Mouse (Mus musculus) neural tube, embryonic 13.5 days (tissue): ENCODE measurements around the gene Nhsl1. TPM values are rescaled to one million over a fixed set of nuclear protein-coding genes. Genes with fewer than 3 reads are reported as not detected.
A peak's percentile ranks its signal among the peaks of the same experiment; 100 is the strongest.
"Not testable (repeated sequence)": the region's sequence is repeated elsewhere in the genome, so short reads cannot be mapped to it uniquely, and the experiment has no call there.

Source experiments
- ATAC-seq: fragments of 200-750 bp; cut with Nextera tagmentation; 2 replicates; pipeline ENCODE4 v1.8.0; 2017; ENCODE audit warnings: low read depth, mild to moderate bottlenecking, moderate TSS enrichment, moderate library complexity
- H3K27ac ChIP-seq: fragments of 300-500 bp; sonication (generic); replicated peaks from 2 replicates; pipeline ENCODE4 v1.5.1; 2015; ENCODE audit warnings: moderate library complexity, mild to moderate bottlenecking, inconsistent platforms
- H3K27me3 ChIP-seq: fragments of 300-500 bp; sonication (generic); 2 replicates; pipeline ENCODE4 v1.6.1; 2015; ENCODE audit warnings: mild to moderate bottlenecking, inconsistent platforms
- H3K36me3 ChIP-seq: fragments of 300-500 bp; sonication (generic); 2 replicates; pipeline ENCODE4 v1.6.1; 2015; ENCODE audit warnings: mild to moderate bottlenecking, inconsistent platforms
- H3K4me1 ChIP-seq: fragments of 300-500 bp; sonication (generic); replicated peaks from 2 replicates; pipeline ENCODE4 v1.6.1; 2015; ENCODE audit warnings: inconsistent platforms
- H3K4me2 ChIP-seq: fragments of 300-500 bp; sonication (generic); 2 replicates; pipeline ENCODE4 v1.6.1; 2015; ENCODE audit warnings: inconsistent platforms, mild to moderate bottlenecking, moderate library complexity
- H3K4me3 ChIP-seq: fragments of 300-500 bp; sonication (generic); 2 replicates; pipeline ENCODE4 v1.5.1; 2015; ENCODE audit warnings: mild to moderate bottlenecking, inconsistent platforms
- H3K9ac ChIP-seq: fragments of 300-500 bp; sonication (generic); 2 replicates; pipeline ENCODE4 v1.6.1; 2015; ENCODE audit warnings: moderate library complexity, mild to moderate bottlenecking, inconsistent platforms
- H3K9me3 ChIP-seq: fragments of 300-500 bp; sonication (generic); 2 replicates; pipeline ENCODE4 v1.6.1; 2016; ENCODE audit warnings: inconsistent platforms
- WGBS: fragments of 180-500 bp; shearing (Covaris S2); methylation state at CpG from one replicate; pipeline ENCODE4 v1.1.7; 2015; 5-methylcytosine and 5-hydroxymethylcytosine counted together
- polyA plus RNA-seq: library from polyadenylated mRNA; unstranded; fragments of >200 nt; fragmentation: Nextera tagmentation; extraction: Ambion mirVana; gene quantifications from 2 replicates; pipeline ENCODE4 v1.2.1, GENCODE M21; 2015

The Nhsl1 gene
- polyA plus RNA-seq, 1 experiment from 2014 or later = 18.4 TPM

GRCm38 (mm10) chr10:18429533-18429932 lies 110.7 kb downstream of the Nhsl1 start:
- Histone ChIP-seq H3K4me1 (peaks cover 20% of the 10 kb centered on the region), H3K9me3 (no peaks in the 10 kb centered on the region), H3K4me3 (no peak overlapping the region), H3K27me3 (no peaks in the 10 kb centered on the region), H3K4me2 (no peak overlapping the region), H3K36me3 (peaks cover 20% of the 10 kb centered on the region), H3K27ac (no peak overlapping the region; the same call in 1 of the 2 replicates), H3K9ac (no peak overlapping the region)
- no peak for ATAC-seq
- WGBS = 92% methylated on average over 3 of the region's 3 CpGs

DNA sequence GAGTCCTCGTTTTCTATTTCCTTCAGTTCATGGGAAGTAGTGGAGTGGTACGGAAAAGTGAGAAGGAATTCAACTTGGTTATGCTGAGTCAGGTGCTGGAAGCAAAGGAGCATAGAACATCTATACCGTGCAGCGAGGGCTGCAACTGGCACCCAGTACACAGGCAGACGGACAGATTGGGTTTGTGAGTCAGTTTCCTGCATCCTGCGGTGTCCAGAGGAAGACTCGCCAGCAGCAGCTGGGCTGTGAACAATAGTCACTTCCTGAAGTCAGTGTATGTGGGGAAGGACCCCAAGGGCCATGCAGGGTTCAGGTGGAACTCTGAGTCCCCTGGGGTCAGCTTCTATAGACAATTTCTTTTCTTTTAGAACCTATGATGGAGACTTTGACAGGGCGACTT lies 111.4 kb downstream of the Nhsl1 start:
- WGBS = 70% methylated on average over 8 of the region's 8 CpGs
- Histone ChIP-seq H3K9me3 (no peaks in the 10 kb centered on the region), H3K4me2 (no peak overlapping the region), H3K9ac (no peak overlapping the region), H3K27ac (no peak overlapping the region; the same call in 1 of the 2 replicates), H3K27me3 (no peaks in the 10 kb centered on the region), H3K36me3 (peaks cover 20% of the 10 kb centered on the region), H3K4me1 (peaks cover 22% of the 10 kb centered on the region), H3K4me3 (no peak overlapping the region)
- peak; percentile 24; the same call in 1 of the 2 replicates for ATAC-seq

DNA sequence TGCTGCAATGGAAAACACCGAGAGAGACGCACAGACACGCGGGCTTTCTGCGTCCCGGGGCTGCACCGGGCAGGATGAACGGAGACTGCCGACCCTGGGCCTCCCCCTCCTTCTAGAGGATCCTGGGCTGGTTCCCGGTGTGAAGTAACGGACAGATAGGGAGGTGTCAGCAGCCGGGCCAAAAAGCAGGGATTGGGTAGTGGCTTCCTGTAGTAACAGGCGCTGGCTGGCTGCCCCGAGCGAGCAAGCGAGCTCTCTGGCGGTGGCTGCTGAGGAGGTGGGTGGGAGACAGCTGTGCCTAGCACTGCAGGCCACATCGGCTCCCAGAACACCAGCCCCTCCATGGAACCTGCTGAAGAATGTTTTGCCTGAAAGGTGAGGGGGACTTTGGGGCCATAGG lies 112.2 kb downstream of the Nhsl1 start:
- 1% methylated on average over 18 of the region's 18 CpGs for WGBS

DNA sequence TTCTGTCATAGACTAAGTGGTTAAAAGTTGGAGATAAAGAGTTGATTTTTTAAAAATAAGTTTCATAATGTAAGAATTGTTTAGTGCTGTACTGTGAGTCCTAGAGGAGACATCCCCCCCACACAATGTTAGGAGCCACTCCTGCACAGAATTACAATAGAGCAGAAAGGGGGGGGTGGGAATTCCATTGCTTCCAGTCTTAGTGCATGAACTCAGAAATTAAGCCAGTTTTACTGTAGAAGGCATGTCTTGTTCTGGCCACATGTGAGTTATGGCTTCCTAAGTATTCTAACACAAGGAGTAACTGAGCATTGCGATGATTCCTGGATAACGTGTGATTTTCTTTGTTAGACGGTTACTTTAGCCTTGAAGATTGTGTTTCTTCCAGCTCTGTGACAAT lies 112.8 kb downstream of the Nhsl1 start:
- Histone ChIP-seq H3K36me3 (peaks cover 16% of the 10 kb centered on the region), H3K9me3 (no peaks in the 10 kb centered on the region), H3K4me2 (peak overlapping the region; percentile 55), H3K4me1 (peaks cover 34% of the 10 kb centered on the region), H3K4me3 (peak overlapping the region; percentile 38; the same call in 1 of the 2 replicates), H3K9ac (no peak overlapping the region), H3K27ac (no peak overlapping the region), H3K27me3 (no peaks in the 10 kb centered on the region)
- no peak for ATAC-seq
- WGBS = 61% methylated on average over 3 of the region's 3 CpGs

More for the DNA sequence above, 112.2 kb downstream of the Nhsl1 start:
- H3K27ac ChIP-seq = peak overlapping the region; percentile 64
- peak overlapping the region; percentile 38 for H3K4me3 ChIP-seq
- H3K4me1 ChIP-seq = peaks cover 28% of the 10 kb centered on the region
- ATAC-seq = peak; percentile 85
- H3K27me3 ChIP-seq = no peaks in the 10 kb centered on the region
- H3K9ac ChIP-seq = peak overlapping the region; percentile 64
- peaks cover 20% of the 10 kb centered on the region for H3K36me3 ChIP-seq
- no peaks in the 10 kb centered on the region for H3K9me3 ChIP-seq
- H3K4me2 ChIP-seq = peak overlapping the region; percentile 55

GRCm38 (mm10) chr10:18435454-18435853 lies 116.7 kb downstream of the Nhsl1 start:
- H3K4me3 ChIP-seq = no peak overlapping the region
- H3K4me2 ChIP-seq = no peak overlapping the region
- no peak overlapping the region for H3K27ac ChIP-seq
- peaks cover 36% of the 10 kb centered on the region for H3K4me1 ChIP-seq
- no peaks in the 10 kb centered on the region for H3K9me3 ChIP-seq
- WGBS = 85% methylated on average over 6 of the region's 6 CpGs
- no peak overlapping the region for H3K9ac ChIP-seq
- ATAC-seq = no peak
- no peaks in the 10 kb centered on the region for H3K36me3 ChIP-seq
- H3K27me3 ChIP-seq = no peaks in the 10 kb centered on the region

DNA sequence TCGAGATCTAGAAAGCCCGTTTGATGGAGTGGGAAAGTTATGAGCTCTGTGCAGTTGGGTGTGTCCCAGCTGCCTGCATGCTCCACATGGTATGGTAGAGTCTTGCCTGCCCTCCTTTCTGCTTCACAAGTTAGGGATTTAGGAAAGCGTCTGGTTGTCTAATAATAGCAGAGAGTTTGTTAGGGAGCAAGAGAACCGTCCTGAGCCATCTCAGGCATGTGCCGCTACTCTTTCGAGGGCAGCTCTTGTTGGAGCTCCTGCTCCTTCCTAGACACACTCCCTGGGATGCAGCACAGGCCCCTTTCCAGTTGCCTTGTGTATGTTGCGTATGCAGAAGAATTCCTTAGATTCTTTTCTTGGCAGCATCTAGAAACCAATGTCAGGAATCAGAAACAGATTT lies 117.2 kb downstream of the Nhsl1 start:
- 69% methylated on average over 7 of the region's 7 CpGs for WGBS
- Histone ChIP-seq H3K27me3 (no peaks in the 10 kb centered on the region), H3K27ac (no peak overlapping the region), H3K4me1 (peaks cover 31% of the 10 kb centered on the region), H3K36me3 (no peaks in the 10 kb centered on the region), H3K9me3 (no peaks in the 10 kb centered on the region), H3K4me3 (no peak overlapping the region), H3K9ac (no peak overlapping the region), H3K4me2 (no peak overlapping the region)
- ATAC-seq = no peak

GRCm38 (mm10) chr10:18437584-18437983 lies 118.8 kb downstream of the Nhsl1 start:
- no peak for ATAC-seq
- H3K4me2 ChIP-seq = no peak overlapping the region
- 54% methylated on average over 2 of the region's 2 CpGs for WGBS
- H3K9ac ChIP-seq = no peak overlapping the region
- H3K27ac ChIP-seq = 0 out of 2 replicates have a peak overlapping the region, but pooled peaks have one; percentile 33
- H3K36me3 ChIP-seq = no peaks in the 10 kb centered on the region
- no peaks in the 10 kb centered on the region for H3K9me3 ChIP-seq
- H3K4me3 ChIP-seq = no peak overlapping the region
- peaks cover 21% of the 10 kb centered on the region for H3K4me1 ChIP-seq
- no peaks in the 10 kb centered on the region for H3K27me3 ChIP-seq

- H3K27me3 ChIP-seq = no peaks in the 10 kb centered on the region
- H3K4me1 ChIP-seq = peaks cover 28% of the 10 kb centered on the region
- no peak overlapping the region for H3K4me3 ChIP-seq
- 0 out of 2 replicates have a peak overlapping the region, but pooled peaks have one; percentile 1 for H3K9ac ChIP-seq
- no peaks in the 10 kb centered on the region for H3K36me3 ChIP-seq
- H3K27ac ChIP-seq = peak overlapping the region; percentile 56
- H3K9me3 ChIP-seq = no peaks in the 10 kb centered on the region
- WGBS = 27% methylated on average over 6 of the region's 6 CpGs
- H3K4me2 ChIP-seq = peak overlapping the region; percentile 28
- ATAC-seq = peak; percentile 67
Observed at GRCm38 (mm10) chr10:18445603-18446358, 127.0 kb downstream of the Nhsl1 start.

DNA sequence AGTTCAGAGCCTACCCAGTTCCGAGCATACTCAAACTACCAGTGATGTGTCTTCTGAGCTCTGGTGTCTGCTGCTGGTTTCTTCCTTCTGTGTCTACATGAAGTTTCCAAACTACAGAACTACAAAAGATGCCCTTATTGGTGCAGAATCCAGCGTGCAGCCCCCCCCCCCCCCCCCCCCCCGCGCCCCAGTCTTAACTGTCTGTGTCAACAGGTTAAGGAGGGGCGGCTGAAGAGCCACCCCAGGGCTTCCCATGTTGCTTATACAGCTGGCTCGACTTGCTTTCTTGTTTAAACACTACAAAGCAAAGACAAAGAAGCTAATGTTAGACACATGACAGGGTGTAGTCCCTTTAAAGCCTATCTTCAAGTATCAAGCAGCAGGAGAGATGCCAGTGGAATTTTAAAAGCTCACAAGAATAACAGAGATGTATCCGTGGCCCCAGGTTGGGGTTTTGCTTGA lies 127.6 kb downstream of the Nhsl1 start:
- H3K4me1 ChIP-seq = peaks cover 28% of the 10 kb centered on the region
- WGBS = 8% methylated on average over 6 of the region's 7 CpGs
- no peak overlapping the region for H3K4me3 ChIP-seq
- ATAC-seq = peak; percentile 34; the same call in 1 of the 2 replicates
- no peaks in the 10 kb centered on the region for H3K27me3 ChIP-seq
- H3K27ac ChIP-seq = peak overlapping the region; percentile 56; the same call in 1 of the 2 replicates
- H3K9me3 ChIP-seq = no peaks in the 10 kb centered on the region
- H3K4me2 ChIP-seq = peak overlapping the region; percentile 28
- H3K9ac ChIP-seq = no peak overlapping the region
- no peaks in the 10 kb centered on the region for H3K36me3 ChIP-seq

DNA sequence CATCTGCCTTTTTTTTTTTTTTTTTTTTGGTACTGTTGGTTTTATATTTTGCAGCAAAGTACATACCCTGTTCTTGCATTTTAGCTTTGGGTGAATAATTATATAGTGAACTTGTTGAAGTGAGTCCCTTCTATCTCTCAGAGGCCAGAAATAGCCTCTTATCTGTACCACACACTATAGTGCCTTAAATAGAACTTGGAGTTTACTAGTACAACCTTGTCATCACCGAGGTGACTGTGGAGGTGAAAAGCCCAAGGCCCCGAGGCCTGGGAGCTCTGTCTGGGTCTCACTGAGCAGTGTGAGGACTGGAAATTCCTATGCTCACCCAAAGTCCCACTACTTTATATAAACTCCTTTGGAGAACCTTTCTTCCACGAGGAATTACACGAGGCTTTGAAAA lies 128.5 kb downstream of the Nhsl1 start:
- H3K9me3 ChIP-seq = no peaks in the 10 kb centered on the region
- no peak overlapping the region for H3K9ac ChIP-seq
- no peak overlapping the region for H3K4me3 ChIP-seq
- no peak for ATAC-seq
- 60% methylated on average over 4 of the region's 4 CpGs for WGBS
- no peaks in the 10 kb centered on the region for H3K36me3 ChIP-seq
- H3K4me1 ChIP-seq = peaks cover 28% of the 10 kb centered on the region
- H3K27me3 ChIP-seq = no peaks in the 10 kb centered on the region
- no peak overlapping the region for H3K27ac ChIP-seq
- H3K4me2 ChIP-seq = no peak overlapping the region

DNA sequence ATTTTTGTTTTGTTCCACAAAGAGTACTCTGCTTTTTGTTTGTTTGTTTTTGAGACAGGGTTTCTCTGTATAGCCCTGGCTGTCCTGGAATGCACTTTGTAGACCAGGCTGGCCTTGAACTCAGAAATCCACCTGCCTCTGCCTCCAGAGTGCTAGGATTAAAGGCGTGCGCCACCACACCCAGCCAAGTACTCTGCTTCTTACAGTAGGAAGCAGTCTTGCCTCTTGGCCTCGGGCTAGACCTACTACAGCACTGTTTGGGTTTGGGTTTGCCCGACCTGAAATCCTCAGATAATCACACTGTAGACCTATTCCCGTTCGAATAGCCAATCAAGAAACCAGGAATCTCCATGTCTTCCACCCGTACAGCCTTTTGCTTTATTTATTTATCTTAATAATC lies 130.1 kb downstream of the Nhsl1 start:
- not testable (repeated sequence) for H3K36me3 ChIP-seq, H3K9me3 ChIP-seq, H3K4me2 ChIP-seq, H3K9ac ChIP-seq, ATAC-seq, H3K4me3 ChIP-seq, H3K27ac ChIP-seq, H3K27me3 ChIP-seq
- peaks cover 33% of the 10 kb centered on the region for H3K4me1 ChIP-seq
- 97% methylated on average over 7 of the region's 7 CpGs for WGBS

DNA sequence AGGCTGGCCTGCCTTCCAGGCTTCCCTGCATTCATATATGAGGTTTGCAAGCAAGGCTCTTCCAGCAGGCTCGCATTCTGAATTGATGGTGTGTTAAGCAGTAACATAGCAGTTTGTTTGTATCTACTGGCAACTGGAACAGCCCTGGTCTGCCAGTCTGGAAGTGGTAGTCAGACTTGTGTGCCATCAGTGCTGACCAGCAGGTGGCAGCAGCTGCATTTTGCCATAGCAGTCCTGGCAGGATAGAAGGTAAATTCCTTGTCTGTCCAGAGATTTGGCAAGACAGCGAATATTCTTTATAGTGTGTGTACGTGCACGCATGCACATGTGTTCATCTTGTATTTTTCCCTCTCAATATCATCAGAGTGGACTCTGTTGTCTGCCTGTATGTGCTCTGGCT lies 134.6 kb downstream of the Nhsl1 start:
- Histone ChIP-seq H3K4me3 (no peak overlapping the region), H3K36me3 (no peaks in the 10 kb centered on the region), H3K27ac (no peak overlapping the region), H3K27me3 (no peaks in the 10 kb centered on the region), H3K9me3 (no peaks in the 10 kb centered on the region), H3K4me1 (peaks cover 25% of the 10 kb centered on the region), H3K9ac (no peak overlapping the region), H3K4me2 (no peak overlapping the region)
- ATAC-seq = peak; percentile 68
- WGBS = 32% methylated on average over 4 of the region's 4 CpGs
